Mouse (Mus musculus) skeletal muscle tissue, adult 2 months (tissue): Measurements from ENCODE around the gene Stx8.

Experiments used
- DNase-seq: peaks from one replicate; pipeline ENCODE4 v3.0.0-alpha.2; 2012; ENCODE audit warnings: low read depth, low spot score

Gene Stx8

DNA sequence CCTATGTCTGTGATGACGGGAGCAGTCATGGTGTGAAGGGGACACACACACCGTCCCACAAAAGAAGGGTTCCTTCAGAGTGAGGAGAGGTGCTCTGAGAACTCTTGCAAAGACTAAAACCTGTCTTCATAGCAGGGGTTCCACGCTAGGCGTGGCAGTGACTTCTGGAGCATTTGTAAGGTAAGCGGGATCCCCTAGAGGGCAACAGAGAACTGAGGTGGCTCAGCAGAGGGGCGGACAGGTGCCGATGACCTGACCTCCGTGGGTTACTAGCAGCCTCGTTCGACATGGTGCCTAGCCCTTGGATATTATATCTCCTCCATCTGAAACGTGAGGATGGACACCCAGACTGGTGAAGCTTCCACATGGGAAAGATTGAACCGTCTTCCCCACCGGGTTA is 257.1 kb downstream of the Stx8 start:
- no peak for DNase-seq

DNA sequence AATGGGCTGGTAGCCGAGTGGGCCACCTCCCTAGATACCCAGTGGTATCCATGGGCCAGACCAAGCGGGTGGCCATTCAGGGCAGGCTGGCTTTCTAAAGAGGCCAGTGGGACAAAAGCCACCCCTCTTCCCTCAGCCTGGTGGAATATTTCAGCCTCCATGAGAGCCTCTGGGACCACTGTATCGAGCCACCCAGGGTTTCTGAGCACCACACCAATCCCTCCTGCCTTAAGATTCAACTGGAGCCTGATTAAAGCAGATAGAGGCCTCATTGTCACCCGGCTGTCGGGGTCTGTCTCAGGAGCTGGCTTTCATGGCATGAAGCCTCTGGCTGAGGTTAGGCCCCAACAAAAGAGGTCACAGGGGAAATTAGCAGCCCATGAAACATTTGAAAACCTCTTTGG is 260.7 kb downstream of the Stx8 start:
- no peak for DNase-seq

DNA sequence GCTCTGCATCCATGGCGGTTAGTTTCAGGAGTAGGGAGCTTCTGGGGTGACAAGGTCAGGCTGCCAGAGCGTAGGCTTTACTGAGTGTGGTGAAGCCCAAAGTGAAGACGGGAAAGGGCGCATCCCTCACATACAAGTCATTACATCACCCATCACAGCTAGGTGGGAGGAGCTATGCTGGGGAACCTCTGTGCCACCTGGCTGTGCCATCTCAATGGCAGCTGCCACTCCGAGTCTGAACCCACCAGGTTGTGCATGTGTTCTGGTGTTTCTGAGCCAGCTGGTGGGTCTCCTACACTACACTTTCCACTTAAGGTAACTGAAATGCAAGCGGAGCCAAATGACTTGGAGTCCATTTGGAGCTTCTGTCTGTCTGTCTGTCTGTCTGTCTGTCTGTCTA is 261.8 kb downstream of the Stx8 start:
- no peak for DNase-seq

DNA sequence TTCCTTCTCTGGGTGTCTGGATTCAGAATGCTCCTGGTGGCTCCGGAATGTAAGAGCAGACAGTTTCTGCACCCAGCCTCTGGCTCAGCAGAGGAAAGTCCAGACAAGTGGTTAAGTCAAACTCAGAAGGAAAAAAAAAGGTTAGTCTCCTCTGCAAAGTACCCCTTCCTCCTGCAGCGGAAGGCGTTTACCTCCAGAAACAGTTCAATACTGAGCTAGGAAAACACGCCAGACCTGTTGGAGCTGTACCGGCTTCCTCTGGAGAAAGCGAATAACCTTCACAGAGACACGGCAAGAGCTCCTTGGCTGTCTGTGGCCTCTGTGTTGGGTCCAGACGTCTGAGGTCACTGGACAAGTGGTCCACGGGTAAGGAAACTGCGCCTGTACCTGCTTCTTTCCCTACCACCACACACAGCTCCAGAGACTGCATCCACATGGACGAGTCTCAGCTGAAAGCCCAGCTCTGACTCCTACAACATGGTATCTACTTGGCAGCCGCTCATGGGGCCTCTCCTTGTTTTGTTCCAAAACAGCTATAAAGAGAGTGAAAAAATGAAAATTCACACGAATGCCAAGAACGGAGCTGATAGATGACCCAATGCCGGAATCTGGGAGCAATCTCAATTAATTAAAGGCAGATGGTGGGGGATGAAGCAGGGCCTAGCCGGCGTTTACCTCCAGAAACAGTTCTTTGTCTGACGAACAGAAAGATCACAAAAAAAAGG is 263.1 kb downstream of the Stx8 start:
- peak; percentile 38 for DNase-seq

DNA sequence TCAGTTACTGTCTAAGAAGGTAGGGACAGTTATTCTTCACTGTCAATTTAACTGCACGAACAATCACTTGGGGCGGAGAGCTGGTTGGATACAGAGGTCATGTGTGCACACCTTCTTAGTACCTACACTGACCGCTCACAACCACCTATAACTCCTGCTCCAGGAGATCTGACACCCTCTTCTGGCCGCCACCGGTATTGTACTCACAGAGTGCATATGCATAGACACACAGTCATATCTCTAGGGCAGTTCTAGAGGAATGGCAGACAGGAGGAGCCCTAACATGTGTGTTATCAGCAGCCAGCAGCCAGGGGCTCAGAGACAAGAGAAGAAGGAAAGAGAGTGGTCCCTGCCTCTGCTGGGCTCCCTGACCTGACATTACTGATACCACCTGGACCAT is 265.6 kb downstream of the Stx8 start:
- no peak for DNase-seq

DNA sequence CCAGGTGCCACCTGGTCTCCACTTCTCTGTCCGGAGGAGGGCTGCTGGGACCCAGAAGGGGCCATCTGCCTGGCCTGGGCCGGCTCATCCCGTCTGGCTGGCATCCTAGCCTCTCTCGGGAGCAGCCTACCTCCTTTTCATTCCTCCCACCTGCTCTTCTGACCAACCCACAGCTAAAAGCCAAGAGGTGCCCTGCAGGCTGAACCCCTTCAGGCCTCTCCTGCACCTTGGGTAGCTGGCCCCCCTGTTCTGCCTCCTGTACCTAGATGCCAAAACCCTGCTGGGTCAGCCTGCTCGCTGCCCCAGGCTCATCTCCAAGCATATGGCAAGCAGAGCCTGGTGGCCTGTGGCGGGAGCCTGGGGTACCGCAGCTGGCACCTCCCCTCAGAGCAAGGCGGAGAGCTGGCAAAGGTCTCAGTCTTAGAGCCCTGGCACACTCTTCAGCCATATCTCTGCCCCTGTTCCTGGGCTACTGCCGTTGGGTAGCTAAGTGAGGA is 267.5 kb downstream of the Stx8 start:
- no peak for DNase-seq

DNA sequence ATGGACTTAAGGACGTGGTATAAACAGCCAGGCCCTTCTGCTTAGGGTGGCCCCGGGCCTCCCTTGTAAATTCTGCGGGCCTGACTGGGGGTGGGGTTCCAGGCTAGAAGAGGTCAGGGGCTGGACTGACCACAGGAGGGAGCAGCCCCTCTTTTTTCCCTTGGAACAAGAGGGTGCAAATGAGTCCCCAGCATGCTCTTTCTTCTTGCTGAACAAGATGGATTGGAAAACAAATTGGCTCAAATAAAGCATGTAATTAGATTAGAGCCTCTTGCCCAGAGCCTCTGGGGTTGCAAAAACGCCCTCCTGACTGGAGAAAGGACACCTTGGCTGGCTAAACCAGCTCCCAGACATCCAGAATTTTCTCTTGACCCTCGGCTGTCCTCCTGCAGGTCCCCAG is 273.8 kb downstream of the Stx8 start:
- no peak for DNase-seq

DNA sequence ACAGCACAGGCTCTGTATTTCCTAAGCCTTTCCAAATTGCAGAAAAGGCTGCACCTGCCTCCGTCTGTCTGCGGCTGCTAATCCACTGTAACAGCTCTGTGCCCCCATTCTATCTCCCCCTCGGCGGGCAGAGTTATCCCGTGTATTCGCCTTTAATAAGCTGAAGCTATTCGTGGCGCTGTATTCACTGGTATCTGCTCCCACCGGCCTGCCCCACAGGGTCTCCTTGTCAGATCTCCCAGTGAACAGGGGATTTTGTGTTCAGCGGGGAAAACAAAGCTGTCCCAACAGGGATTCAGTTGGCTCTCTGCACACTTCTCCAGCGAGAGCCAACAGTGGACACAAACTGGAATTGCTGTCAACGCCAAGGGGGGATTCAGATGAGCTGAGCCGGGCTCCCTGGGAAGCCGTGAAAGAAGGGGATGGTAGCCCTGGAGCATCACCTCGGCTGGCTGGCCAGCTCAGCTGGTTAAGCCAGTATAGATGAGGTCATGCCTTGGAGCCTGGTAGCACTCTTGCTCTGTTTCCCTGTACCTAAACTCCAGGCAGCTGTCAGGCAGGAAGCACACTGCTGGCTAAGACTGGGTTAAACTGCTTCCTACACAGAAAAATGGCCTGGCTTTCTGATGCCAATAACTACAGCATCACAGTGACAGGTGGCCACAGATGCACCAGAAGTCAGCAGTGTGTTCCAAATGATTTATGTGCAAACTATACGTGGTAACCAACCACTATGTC is 278.4 kb downstream of the Stx8 start:
- no peak for DNase-seq

DNA sequence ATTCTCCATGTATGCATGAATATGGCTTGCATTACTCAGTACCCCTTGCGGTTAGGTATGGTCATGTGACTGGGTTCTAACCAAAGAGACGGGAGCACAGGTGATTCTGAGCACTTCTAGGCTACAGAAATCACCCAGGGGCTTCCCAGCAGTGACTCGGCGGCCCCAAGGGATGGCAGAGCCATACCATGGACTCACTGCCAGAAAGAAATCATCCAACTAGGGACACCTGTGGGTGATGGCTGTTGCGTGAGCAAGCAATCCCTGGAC is 278.9 kb downstream of the Stx8 start:
- no peak for DNase-seq

DNA sequence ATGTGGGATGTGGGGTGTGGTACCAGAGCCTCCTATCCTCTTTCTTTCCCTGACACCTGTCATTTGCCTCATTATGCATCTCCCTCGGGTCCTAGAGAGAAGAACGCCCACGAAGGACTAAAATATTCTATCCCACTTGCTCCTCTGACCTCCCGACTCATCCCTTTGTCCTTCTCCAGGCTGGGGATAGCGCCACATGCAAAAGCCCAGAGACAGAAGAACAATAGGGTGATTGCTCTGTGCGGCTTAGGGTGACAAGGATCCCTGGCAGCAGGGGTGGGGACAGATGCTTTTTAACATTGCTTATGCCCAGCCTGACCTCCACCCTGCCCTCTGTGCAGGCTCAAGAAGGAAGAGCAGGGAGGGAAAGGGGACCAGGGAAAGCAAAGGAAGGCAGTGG is 281.9 kb downstream of the Stx8 start:
- DNase-seq = no peak

DNA sequence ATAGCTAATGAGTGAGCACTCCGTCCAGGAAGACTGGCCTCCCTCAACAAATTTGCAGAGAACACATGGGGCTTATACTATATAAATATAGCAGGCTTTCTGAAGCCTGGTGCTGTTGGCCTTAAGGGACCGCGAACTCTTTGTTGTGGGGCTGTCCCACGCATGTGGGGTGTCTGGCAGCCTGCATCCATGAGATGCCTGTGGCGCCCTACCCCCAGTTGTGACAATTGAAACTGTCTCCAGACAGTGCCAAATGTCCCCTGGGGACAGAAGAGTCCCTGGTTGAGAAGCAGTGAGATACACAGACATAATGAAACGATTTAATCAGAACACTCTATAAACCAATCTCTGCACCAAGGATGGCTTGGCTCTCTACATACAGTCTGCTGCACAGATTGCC is 284.1 kb downstream of the Stx8 start:
- no peak for DNase-seq

DNA sequence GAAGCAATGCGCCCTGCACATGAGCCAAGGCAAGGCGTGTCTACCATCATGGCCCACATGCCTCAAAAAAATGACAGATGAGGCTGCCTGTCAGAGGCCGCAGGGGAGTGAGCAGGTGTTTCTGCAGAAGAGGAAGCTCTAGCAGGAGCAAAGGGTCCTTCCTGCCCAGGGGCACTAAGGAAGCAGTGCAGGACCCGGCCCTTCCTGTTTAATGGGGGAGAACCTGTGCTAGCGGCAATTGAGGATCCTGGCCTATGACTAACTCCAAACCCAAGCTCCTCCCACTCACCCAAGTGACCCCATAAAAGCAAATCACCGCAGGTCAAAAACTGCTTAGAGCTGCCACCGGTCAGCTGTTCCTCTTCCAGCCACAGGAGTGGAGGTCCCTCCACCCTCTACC is 287.5 kb downstream of the Stx8 start:
- DNase-seq = no peak
